Mouse (Mus musculus) mature B cell (primary cell): ENCODE results near the gene Itga10.
"Not testable (repeated sequence)": the region's sequence is repeated elsewhere in the genome, so short reads cannot be mapped to it uniquely, and the experiment has no call there.

Source experiments
- in situ Hi-C: fragments of 300-500 bp; cut with MboI; formaldehyde crosslinking; loops from 2 replicates; pipeline ENCODE4 v1.14.3; 2019

Gene Itga10

GRCm38 (mm10) chr3:96680269-96680956 lies 35.0 kb downstream of the Itga10 start:
- in situ Hi-C loops: no loop called here

DNA sequence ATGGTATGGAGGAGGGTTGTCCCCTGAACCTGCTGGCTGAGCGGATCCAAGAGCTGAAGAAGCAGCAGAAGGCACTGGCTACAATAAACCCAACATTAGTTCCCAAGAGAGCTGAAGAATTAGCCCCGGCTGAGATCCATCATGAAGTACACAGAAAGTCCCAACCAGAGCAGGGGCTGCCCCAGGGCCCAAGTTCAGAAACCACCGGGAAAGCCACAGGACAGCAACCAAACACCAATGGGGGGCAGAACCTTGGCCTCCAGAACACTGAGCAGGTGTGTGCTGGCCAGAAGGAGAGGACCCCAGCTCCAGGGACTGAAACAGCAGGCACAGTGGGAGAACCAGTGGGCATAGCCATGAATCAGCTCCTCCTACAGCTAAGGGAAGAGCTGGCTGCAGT lies 38.1 kb downstream of the Itga10 start:
- in situ Hi-C loops: no loop called here

- in situ Hi-C loops: no loop called here
Measured at GRCm38 (mm10) chr3:96684151-96684821, 38.9 kb downstream of the Itga10 start.

DNA sequence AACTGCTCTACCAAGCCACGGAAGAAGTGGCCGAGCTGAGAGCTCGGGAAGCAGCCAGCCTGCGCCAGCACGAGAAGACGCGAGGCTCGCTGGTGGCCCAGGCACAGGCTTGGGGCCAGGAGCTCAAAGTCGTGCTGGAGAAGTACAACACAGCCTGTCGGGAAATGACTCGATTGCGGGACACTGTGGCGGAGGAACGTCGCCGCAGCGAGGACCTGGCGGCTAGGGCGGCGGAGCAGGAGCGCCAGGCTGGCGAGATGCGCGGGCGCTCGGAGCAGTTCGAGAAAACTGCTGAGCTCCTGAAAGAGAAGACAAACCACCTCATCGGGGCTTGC lies 39.4 kb downstream of the Itga10 start:
- in situ Hi-C loops: no loop called here

GRCm38 (mm10) chr3:96686057-96686456 lies 40.7 kb downstream of the Itga10 start:
- in situ Hi-C loops: not testable (repeated sequence)

DNA sequence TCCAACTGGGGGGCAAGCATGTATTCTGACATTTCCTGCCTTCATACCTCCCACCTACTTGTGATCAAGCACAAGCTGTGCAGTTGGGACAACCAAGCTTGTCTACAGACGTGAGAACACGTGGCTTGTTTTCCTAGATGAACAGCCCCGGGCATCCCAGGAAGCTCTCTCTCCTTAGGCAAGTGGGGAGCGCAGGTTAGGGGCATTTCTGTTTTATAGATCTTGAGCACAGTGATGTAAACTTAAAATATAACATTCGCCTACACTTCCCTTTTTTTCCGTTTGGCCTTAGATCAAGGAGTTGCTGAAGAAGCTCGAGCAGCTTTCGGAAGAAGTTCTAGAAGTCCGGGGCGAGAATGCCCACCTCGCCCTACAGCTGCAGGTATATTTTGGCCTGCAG lies 43.5 kb downstream of the Itga10 start:
- in situ Hi-C loops: no loop called here

- in situ Hi-C loops: no loop called here
Measured at GRCm38 (mm10) chr3:96690298-96690697, 44.9 kb downstream of the Itga10 start.

GRCm38 (mm10) chr3:96692506-96692905 lies 47.1 kb downstream of the Itga10 start:
- in situ Hi-C loops: no loop called here

DNA sequence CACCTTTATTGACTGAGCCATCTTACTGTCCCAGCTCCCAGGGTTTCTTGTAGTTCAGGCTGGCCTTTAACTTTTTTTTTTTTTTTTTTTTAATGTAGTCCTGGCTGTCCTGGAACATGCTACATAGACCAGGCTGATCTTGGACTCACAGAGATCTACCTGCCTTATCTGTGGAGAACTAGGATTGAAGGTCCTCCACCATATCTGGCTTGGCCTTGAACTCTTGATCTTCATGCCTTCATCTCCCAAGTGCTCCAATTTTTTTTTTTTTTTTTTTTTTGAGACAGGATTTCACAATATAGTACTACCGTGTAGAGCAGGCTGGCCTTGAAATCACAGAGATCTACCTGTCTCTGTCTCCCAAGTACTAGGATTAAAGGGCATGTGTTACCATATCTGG lies 48.2 kb downstream of the Itga10 start:
- in situ Hi-C loops: no loop called here

DNA sequence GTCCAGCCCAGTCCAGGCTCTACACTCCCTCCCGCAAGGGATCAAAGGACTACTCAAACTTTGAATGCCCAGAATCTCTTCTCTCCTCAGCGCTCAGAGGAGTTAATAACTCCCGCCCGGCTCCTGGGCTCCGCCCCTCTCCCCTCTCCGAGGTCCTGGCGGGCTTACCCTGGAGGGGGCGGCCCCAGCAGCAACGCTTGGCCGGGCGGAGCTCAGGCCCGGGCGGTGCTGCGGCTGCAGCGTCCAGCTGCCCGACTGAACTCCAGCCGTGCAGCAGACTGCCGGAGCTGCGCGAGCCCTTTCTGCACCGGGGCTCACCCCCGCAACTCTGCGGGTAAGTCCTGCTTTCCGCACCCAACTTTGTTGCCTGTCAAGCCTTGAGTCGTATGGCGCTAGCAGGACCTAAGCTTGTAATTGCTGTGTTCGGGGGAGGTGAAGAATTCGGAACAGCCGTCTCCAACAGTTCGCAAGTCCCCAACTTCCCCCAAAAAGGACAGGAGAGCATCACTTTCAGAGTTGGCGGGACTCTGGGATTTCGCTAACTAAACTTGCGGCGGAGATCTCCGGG lies 50.9 kb downstream of the Itga10 start, which contains the start of gene Pias3:
Gene Pias3, plus strand, starts transcription at position 187 of the 568 bp plus-strand sequence.
- in situ Hi-C loops: no loop called here

DNA sequence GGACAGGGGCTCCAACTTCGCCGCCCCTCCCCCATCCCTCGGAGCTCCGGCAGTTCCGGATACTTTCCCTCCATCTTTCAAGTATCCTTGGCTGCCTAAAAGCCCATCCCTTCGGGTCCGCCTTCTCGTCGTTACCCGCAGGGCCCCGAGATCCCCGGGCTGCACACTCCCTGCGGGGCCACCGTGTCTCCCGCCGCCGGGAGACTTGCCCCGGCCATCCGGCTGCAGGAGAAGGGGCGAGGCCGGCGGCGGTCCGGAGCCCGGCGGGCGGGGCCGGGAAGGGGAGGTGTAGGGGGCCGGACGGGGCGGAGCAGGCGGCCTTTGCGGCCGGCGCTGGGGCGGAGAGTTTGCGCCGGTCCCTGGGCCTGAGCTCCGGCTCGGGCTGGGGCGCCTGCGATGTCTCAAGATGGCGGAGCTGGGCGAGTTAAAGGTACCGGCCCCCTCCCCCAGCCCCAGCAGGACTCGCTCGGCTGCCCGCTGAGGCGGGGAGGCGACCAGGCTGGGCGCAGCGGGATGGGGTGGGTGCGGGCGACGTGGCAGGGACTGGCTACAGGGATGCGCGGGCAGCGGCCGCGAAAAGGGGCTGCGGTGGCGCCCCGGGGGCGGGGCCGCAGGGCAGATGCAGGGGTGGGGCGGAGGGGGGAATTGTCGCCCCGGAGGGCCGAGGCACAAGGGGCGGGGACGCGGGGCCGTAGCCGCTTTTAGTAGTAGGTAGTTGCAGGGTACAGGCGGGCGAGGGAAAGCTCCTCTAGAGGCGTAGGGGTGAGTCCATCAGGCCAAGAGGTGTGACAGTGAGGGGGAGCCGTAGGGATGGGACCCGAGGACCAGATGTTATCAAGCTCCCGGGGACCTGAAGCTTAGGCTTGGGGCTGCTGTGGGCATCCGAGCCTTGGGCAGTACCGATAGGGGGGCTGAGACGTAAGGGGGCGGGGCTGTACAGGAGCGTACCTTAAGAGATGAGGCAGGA lies 51.7 kb downstream of the Itga10 start:
- in situ Hi-C loops: no loop called here

GRCm38 (mm10) chr3:96698993-96699690 lies 53.8 kb downstream of the Itga10 start:
- in situ Hi-C loops: no loop called here

GRCm38 (mm10) chr3:96700376-96700775 lies 55.0 kb downstream of the Itga10 start:
- in situ Hi-C loops: no loop called here

GRCm38 (mm10) chr3:96701003-96701402 lies 55.6 kb downstream of the Itga10 start:
- in situ Hi-C loops: no loop called here

DNA sequence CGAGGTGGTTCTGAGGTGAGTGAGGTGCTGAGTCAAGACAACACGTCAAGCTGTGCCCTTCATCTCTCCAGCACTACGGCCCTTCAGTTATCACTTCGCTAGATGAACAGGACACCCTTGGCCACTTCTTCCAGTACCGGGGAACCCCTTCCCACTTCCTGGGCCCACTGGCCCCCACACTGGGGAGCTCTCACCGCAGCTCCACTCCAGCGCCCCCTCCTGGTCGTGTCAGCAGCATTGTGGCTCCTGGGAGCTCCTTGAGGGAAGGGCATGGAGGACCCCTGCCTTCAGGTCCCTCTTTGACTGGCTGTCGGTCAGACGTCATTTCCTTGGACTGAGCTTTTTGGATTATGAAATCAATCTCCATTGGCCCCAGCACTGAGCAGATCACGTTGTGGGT lies 59.4 kb downstream of the Itga10 start:
- in situ Hi-C loops: no loop called here

DNA sequence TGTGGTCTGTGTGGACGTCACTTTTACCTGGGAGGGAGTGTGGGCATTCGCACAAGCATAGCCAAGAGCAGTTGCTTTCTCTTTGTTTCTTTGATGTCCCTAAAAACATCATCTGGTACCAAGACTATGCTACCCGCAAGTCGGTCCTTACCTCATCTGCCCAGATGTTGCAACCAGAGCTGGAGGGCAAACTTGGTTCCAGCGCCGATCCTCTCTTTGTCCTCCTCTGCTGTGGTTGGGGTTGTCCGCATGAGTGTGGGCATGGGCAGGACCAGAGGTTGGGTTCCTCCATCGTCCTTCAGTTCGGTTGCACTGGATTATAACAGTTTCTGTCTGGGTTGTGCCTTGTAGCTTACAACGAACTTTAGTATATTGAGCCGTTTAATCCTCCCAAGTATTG lies 60.8 kb downstream of the Itga10 start:
- in situ Hi-C loops: no loop called here

- in situ Hi-C loops: no loop called here
Measured at GRCm38 (mm10) chr3:96706984-96707383, 61.6 kb downstream of the Itga10 start.

- in situ Hi-C loops: no loop called here
Measured at GRCm38 (mm10) chr3:96707903-96708683, 62.7 kb downstream of the Itga10 start, which contains the start of gene Nudt17. TSS of gene Nudt17 (minus strand) at chr3:96708562.

DNA sequence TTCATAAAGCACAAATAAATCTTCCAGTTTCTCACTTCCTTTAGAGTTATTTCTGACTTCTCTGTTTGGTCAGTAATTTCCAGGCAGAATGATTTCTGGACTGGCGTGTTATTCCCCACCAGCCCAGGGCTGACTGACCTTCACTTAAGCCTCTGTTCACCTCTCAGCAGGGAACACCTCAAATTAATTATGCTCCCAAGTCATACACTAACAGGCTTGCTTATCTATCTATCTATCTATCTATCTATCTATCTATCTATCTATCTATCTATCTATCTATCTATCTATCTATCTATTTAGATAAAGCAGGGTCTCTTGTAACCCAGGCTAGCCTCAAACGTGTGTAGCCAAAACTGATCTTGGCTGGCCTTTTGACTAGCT lies 63.3 kb downstream of the Itga10 start:
- in situ Hi-C loops: no loop called here
